Mouse (Mus musculus) kidney, embryonic 16.5 days (tissue): ENCODE results near the gene Zfp869. TPM values are rescaled to one million over a fixed set of nuclear protein-coding genes. Genes with fewer than 3 reads are reported as not detected.
"Not testable (repeated sequence)": the region's sequence is repeated elsewhere in the genome, so short reads cannot be mapped to it uniquely, and the experiment has no call there.

Source experiments
- ATAC-seq: fragments of 200-750 bp; cut with Nextera tagmentation; 2 replicates; pipeline ENCODE4 v1.8.0; 2017; ENCODE audit warnings: moderate TSS enrichment; ENCODE audit not compliant: low FRiP score, low TSS enrichment
- H3K27ac ChIP-seq: fragments of 300-500 bp; sonication (generic); 2 replicates; pipeline ENCODE4 v1.5.1; 2014; ENCODE audit warnings: low read length
- H3K27me3 ChIP-seq: fragments of 300-500 bp; sonication (generic); 2 replicates; pipeline ENCODE4 v1.6.1; 2014; ENCODE audit warnings: low read length, control low read depth, mixed read lengths; ENCODE audit not compliant: insufficient read depth
- H3K36me3 ChIP-seq: fragments of 300-500 bp; sonication (generic); 2 replicates; pipeline ENCODE4 v1.6.1; 2014; ENCODE audit warnings: low read length, control low read depth, mixed read lengths; ENCODE audit not compliant: insufficient read depth
- H3K4me1 ChIP-seq: fragments of 300-500 bp; sonication (generic); 2 replicates; pipeline ENCODE4 v1.6.1; 2014; ENCODE audit warnings: low read length, control low read depth, mixed read lengths; ENCODE audit not compliant: insufficient read depth
- H3K4me2 ChIP-seq: fragments of 300-500 bp; sonication (generic); replicated peaks from 2 replicates; pipeline ENCODE4 v1.6.1; 2014; ENCODE audit warnings: low read depth, low read length
- H3K4me3 ChIP-seq: fragments of 300-500 bp; sonication (generic); 2 replicates; pipeline ENCODE4 v1.5.1; 2014; ENCODE audit warnings: mild to moderate bottlenecking, low read length
- H3K9ac ChIP-seq: fragments of 300-500 bp; sonication (generic); replicated peaks from 2 replicates; pipeline ENCODE4 v1.6.1; 2014; ENCODE audit warnings: low read length
- H3K9me3 ChIP-seq: fragments of 300-500 bp; sonication (generic); 2 replicates; pipeline ENCODE4 v1.6.1; 2016; ENCODE audit warnings: low read length, control low read depth
- WGBS: fragments of 180-500 bp; shearing (Covaris S2); extraction: QIAGEN DNeasy Blood & Tissue Kit; methylation state at CpG from one replicate; pipeline ENCODE4 v1.1.7; 2014; 5-methylcytosine and 5-hydroxymethylcytosine counted together
- polyA plus RNA-seq: library from polyadenylated mRNA; unstranded; fragments of >200 nt; fragmentation: Nextera tagmentation; extraction: Ambion mirVana; gene quantifications from 2 replicates; pipeline ENCODE4 v1.2.1, GENCODE M21; 2015

Zfp869 gene
- polyA plus RNA-seq, 1 experiment from 2014 or later: 35.5 TPM

- no peak overlapping the region for H3K27ac ChIP-seq
- H3K4me3 ChIP-seq: peak overlapping the region; percentile 22; the same call in 1 of the 2 replicates
- H3K9me3 ChIP-seq: no peaks in the 10 kb centered on the region
- peaks cover 19% of the 10 kb centered on the region for H3K36me3 ChIP-seq
- H3K9ac ChIP-seq: peak overlapping the region; percentile 41
- H3K27me3 ChIP-seq: no peaks in the 10 kb centered on the region
- peak overlapping the region; percentile 56 for H3K4me2 ChIP-seq
- WGBS: 78% methylated on average over 6 of the region's 6 CpGs
- peaks cover 14% of the 10 kb centered on the region for H3K4me1 ChIP-seq
- ATAC-seq: no peak
Observed at GRCm38 (mm10) chr8:69715366-69715765, 4.8 kb upstream of the Zfp869 start.

DNA sequence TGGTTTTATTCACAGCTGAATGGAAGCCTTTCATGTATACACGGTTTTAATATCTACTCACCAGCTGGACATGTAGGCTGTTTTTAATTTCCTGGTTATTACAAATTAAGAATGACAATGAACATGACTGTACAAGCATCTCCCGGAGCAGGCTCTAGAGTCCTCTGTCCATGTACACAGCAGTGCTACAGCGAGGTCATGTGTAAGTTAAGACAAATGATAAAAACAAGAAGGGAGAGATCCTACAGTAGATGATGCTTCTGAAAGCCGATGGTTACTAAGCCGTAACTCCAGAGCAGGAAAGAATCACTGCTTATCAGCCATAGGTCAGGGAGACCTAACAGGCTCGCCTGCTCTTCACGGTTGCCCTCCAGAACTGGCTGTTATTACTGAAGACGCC is 3.0 kb upstream of the Zfp869 start:
- H3K36me3 ChIP-seq: peaks cover 37% of the 10 kb centered on the region
- H3K27me3 ChIP-seq: no peaks in the 10 kb centered on the region
- 74% methylated on average over 8 of the region's 8 CpGs for WGBS
- no peak overlapping the region for H3K9ac ChIP-seq
- H3K4me2 ChIP-seq: no peak overlapping the region
- no peak overlapping the region for H3K27ac ChIP-seq
- H3K4me1 ChIP-seq: peaks cover 14% of the 10 kb centered on the region
- no peak for ATAC-seq
- no peak overlapping the region for H3K4me3 ChIP-seq
- H3K9me3 ChIP-seq: no peaks in the 10 kb centered on the region

- H3K27me3 ChIP-seq: no peaks in the 10 kb centered on the region
- WGBS: 76% methylated on average over 6 of the region's 6 CpGs
- H3K4me2 ChIP-seq: no peak overlapping the region
- peaks cover 41% of the 10 kb centered on the region for H3K36me3 ChIP-seq
- ATAC-seq: no peak
- H3K4me3 ChIP-seq: no peak overlapping the region
- H3K4me1 ChIP-seq: no peaks in the 10 kb centered on the region
- H3K27ac ChIP-seq: no peak overlapping the region
- no peak overlapping the region for H3K9ac ChIP-seq
- H3K9me3 ChIP-seq: peaks cover 3% of the 10 kb centered on the region; the same call in 1 of the 2 replicates
Observed at GRCm38 (mm10) chr8:69701810-69702209, 8.7 kb downstream of the Zfp869 start.

GRCm38 (mm10) chr8:69665051-69665450 is 45.5 kb downstream of the Zfp869 start:
- ATAC-seq, H3K27ac ChIP-seq, H3K27me3 ChIP-seq, H3K4me1 ChIP-seq, H3K9ac ChIP-seq, H3K4me2 ChIP-seq, H3K4me3 ChIP-seq: not testable (repeated sequence)
- Histone ChIP-seq H3K36me3 (peaks cover 21% of the 10 kb centered on the region), H3K9me3 (peaks cover 11% of the 10 kb centered on the region; the same call in 1 of the 2 replicates)
- 64% methylated on average over 2 of the region's 2 CpGs for WGBS

- Histone ChIP-seq H3K27me3 (no peaks in the 10 kb centered on the region), H3K4me1 (no peaks in the 10 kb centered on the region), H3K4me3 (no peak overlapping the region), H3K9me3 (peaks cover 4% of the 10 kb centered on the region), H3K9ac (no peak overlapping the region), H3K4me2 (no peak overlapping the region), H3K27ac (no peak overlapping the region), H3K36me3 (peaks cover 25% of the 10 kb centered on the region)
- no peak for ATAC-seq
Observed at GRCm38 (mm10) chr8:69661294-69661693, 49.2 kb downstream of the Zfp869 start.

Other genes with a start within 250 kb of the Zfp869 start
- gene Gm7697, start 187.7 kb downstream of the Zfp869 start, polyA plus RNA-seq: not detected in 2 replicates
- gene Zfp868, start 85.2 kb downstream of the Zfp869 start, polyA plus RNA-seq: 26.6 and 30.2 TPM in 2 replicates
- gene Zfp964, start 56.2 kb downstream of the Zfp869 start, polyA plus RNA-seq: 2.2 and 2.3 TPM in 2 replicates
- 6.8 and 8.4 TPM in 2 replicates for gene Zfp963, start 39.2 kb upstream of the Zfp869 start, polyA plus RNA-seq
- 0.68 and 0.82 TPM in 2 replicates for gene Gm20422, start 64.2 kb upstream of the Zfp869 start, polyA plus RNA-seq
- 61.4 and 62.3 TPM in 2 replicates for gene Atp13a1, start 80.4 kb upstream of the Zfp869 start, polyA plus RNA-seq
- gene Zfp866, start 80.5 kb upstream of the Zfp869 start, polyA plus RNA-seq: 30.1 and 32.8 TPM in 2 replicates
- gene Gmip, start 98.0 kb upstream of the Zfp869 start, polyA plus RNA-seq: 10.1 and 11.3 TPM in 2 replicates
- 0.86 and 0.96 TPM in 2 replicates for gene Lpar2, start 111.7 kb upstream of the Zfp869 start, polyA plus RNA-seq
- gene Pbx4, start 121.8 kb upstream of the Zfp869 start, polyA plus RNA-seq: 8.8 and 9.3 TPM in 2 replicates
- gene Cilp2, start 177.0 kb upstream of the Zfp869 start, polyA plus RNA-seq: 0.94 and 0.99 TPM in 2 replicates
- 3.8 and 3.9 TPM in 2 replicates for gene Tssk6, start 191.5 kb upstream of the Zfp869 start, polyA plus RNA-seq
- 197 and 199 TPM in 2 replicates for gene Ndufa13, start 191.8 kb upstream of the Zfp869 start, polyA plus RNA-seq
- 3.1 and 5.0 TPM in 2 replicates for gene Yjefn3, start 192.0 kb upstream of the Zfp869 start, polyA plus RNA-seq